Mouse (Mus musculus) kidney, embryonic 14.5 days (tissue): Measurements from ENCODE around the gene Ly6g6f. TPM values are rescaled to one million over a fixed set of nuclear protein-coding genes. Genes with fewer than 3 reads are reported as not detected.

ENCODE experiments used
- ATAC-seq: fragments of 200-750 bp; cut with Nextera tagmentation; 2 replicates; pipeline ENCODE4 v1.8.0; 2017; ENCODE audit warnings: moderate number of reproducible peaks, mild to moderate bottlenecking, moderate TSS enrichment, moderate library complexity; ENCODE audit not compliant: low FRiP score, low TSS enrichment
- H3K27ac ChIP-seq: fragments of 300-500 bp; sonication (generic); 2 replicates; pipeline ENCODE4 v1.5.1; 2014; ENCODE audit warnings: low read depth, mild to moderate bottlenecking, low read length, moderate library complexity, mixed read lengths
- H3K27me3 ChIP-seq: fragments of 300-500 bp; sonication (generic); 2 replicates; pipeline ENCODE4 v1.6.1; 2014; ENCODE audit warnings: mild to moderate bottlenecking, low read length; ENCODE audit not compliant: control insufficient read depth, insufficient read depth
- H3K36me3 ChIP-seq: fragments of 300-500 bp; sonication (generic); 2 replicates; pipeline ENCODE4 v1.6.1; 2014; ENCODE audit warnings: low read length, mixed read lengths; ENCODE audit not compliant: control insufficient read depth, insufficient read depth
- H3K4me1 ChIP-seq: fragments of 300-500 bp; sonication (generic); 2 replicates; pipeline ENCODE4 v1.6.1; 2014; ENCODE audit warnings: low read length, mixed read lengths; ENCODE audit not compliant: control insufficient read depth, insufficient read depth
- H3K4me2 ChIP-seq: fragments of 300-500 bp; sonication (generic); replicated peaks from 2 replicates; pipeline ENCODE4 v1.6.1; 2014; ENCODE audit warnings: low read depth, mild to moderate bottlenecking, low read length
- H3K4me3 ChIP-seq: fragments of 300-500 bp; sonication (generic); 2 replicates; pipeline ENCODE4 v1.5.1; 2014; ENCODE audit warnings: mild to moderate bottlenecking, low read length
- H3K9ac ChIP-seq: fragments of 300-500 bp; sonication (generic); 2 replicates; pipeline ENCODE4 v1.6.1; 2014; ENCODE audit warnings: low read depth, mild to moderate bottlenecking, low read length, moderate library complexity
- H3K9me3 ChIP-seq: fragments of 300-500 bp; sonication (generic); 2 replicates; pipeline ENCODE4 v1.6.1; 2016; ENCODE audit warnings: low read length; ENCODE audit not compliant: control insufficient read depth
- WGBS: fragments of 180-500 bp; shearing (Covaris S2); extraction: QIAGEN DNeasy Blood & Tissue Kit; methylation state at CpG from one replicate; pipeline ENCODE4 v1.1.7; 2014; 5-methylcytosine and 5-hydroxymethylcytosine counted together
- polyA plus RNA-seq: library from polyadenylated mRNA; unstranded; fragments of >200 nt; fragmentation: Nextera tagmentation; extraction: Ambion mirVana; gene quantifications from 2 replicates; pipeline ENCODE4 v1.2.1, GENCODE M21; 2014

Ly6g6f gene
- 0.31 and 0.34 TPM in 2 replicates for polyA plus RNA-seq

DNA sequence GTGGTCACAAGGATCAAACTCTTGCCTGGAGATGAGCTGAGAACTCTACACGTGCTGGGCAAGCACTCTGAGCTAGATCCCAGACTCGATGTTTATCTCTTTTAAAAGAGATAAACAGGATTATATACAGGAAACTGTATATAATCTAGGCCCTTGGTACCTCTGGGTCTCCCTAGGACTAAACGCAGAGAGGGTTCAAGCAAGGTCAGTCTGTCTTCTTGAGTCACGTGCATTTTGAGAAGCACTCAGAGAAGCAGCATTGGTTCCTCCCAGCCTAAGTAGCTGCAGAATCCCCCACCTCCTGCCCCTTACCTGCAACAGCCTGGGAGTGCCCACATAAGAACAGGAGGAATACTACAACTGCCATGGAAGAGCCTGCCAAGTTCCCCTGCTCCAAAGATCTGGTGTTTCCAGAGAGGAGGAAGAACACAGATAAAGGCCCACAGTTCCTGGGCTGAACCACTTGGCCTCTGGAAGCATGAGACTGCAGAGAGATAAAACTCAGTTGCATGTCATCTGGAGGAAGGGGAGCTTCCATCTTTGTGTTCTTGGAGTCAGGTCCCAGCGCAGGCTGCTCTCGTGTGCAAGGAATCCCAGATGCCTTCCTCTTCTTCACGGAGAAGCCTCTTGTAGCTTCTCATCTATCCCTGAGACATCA is at the start of gene Ly6g6f:
Ly6g6f (minus strand) TSS at position 403 of the 658 bp plus-strand sequence.
- Histone ChIP-seq H3K4me3 (no peak within 1 kb of the TSS), H3K27me3 (no peaks in the 10 kb centered on the region), H3K36me3 (no peaks in the 10 kb centered on the region), H3K9me3 (no peaks in the 10 kb centered on the region), H3K27ac (no peak within 1 kb of the TSS), H3K9ac (no peak within 1 kb of the TSS), H3K4me2 (no peak within 1 kb of the TSS), H3K4me1 (peaks cover 7% of the 10 kb centered on the region)
- no peak for ATAC-seq
- WGBS: 85% methylated on average over 7 of the region's 7 CpGs

DNA sequence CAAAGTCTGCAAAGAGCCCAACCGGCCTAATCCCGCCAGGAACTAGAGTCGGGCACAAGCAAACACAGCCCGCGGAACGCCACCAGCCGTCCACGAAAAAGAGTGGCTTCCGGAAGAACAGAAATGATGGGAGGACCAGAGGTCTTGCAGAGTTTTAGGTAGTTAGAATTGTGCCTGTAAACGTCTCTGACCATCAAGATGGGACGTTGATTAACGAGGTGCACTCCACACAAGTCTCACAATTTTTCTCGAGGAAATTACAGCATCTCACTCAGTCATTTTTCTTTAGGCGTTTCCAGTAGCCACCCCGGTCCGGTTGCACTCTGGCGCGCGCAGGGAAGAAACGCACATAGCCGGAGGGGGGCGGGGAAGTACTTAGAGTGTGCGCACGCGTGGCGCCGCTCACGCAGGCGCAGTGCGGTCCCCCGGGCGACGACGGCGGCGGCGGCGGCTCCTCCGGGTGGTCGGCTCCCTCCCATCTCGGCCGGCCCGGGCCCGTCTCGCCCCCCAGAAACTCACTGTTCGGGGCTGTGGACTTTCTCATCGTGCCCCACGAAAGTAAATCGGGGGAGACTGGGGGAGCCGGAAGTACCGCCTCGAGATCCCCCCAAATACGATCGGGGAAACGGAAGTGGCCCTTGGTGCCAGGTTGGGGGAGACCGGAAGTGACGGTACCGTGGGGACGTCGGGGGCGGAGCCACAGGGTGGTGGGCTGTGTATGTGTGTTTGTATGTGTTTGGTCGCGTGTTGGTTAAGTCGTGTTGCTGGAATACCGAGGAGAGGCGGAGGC is 49.6 kb upstream of the Ly6g6f start, which contains the start of gene Bag6:
Bag6 (plus strand) TSS at position 378 of the 790 bp plus-strand sequence.
- Histone ChIP-seq H3K4me1 (peaks cover 12% of the 10 kb centered on the region; the same call in 1 of the 2 replicates), H3K9ac (peak within 1 kb of the TSS; percentile 83), H3K36me3 (peaks cover 23% of the 10 kb centered on the region), H3K27me3 (no peaks in the 10 kb centered on the region), H3K4me2 (peak within 1 kb of the TSS; percentile 69), H3K4me3 (peak within 1 kb of the TSS; percentile 74), H3K27ac (peak within 1 kb of the TSS; percentile 93), H3K9me3 (no peaks in the 10 kb centered on the region)
- WGBS: under 1% methylated on average over 66 of the region's 66 CpGs
- peak; percentile 92 for ATAC-seq

DNA sequence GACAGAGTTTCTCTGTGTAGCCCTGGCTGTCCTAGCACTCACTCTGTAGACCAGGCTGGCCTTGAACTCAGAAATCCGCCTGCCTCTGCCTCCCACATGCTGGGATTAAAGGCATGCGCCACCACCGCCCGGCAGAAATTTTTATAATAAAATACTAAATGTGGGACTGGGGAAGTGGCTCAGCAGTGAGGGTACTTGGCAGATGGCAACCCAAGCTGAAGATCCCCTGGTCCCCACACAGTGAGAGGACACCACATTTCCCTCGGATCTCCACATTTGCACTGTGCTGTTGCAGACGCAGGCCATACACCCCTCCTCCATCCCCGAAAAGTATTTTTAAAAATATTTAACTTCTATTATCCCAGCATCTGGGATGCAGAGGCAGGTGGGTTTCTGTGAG is 48.1 kb upstream of the Ly6g6f start:
- Histone ChIP-seq H3K36me3 (peaks cover 9% of the 10 kb centered on the region), H3K4me2 (no peak overlapping the region), H3K4me3 (no peak overlapping the region), H3K27ac (no peak overlapping the region), H3K27me3 (no peaks in the 10 kb centered on the region), H3K4me1 (peaks cover 14% of the 10 kb centered on the region; the same call in 1 of the 2 replicates), H3K9ac (no peak overlapping the region), H3K9me3 (no peaks in the 10 kb centered on the region)
- WGBS: 95% methylated on average over 7 of the region's 7 CpGs
- ATAC-seq: no peak

DNA sequence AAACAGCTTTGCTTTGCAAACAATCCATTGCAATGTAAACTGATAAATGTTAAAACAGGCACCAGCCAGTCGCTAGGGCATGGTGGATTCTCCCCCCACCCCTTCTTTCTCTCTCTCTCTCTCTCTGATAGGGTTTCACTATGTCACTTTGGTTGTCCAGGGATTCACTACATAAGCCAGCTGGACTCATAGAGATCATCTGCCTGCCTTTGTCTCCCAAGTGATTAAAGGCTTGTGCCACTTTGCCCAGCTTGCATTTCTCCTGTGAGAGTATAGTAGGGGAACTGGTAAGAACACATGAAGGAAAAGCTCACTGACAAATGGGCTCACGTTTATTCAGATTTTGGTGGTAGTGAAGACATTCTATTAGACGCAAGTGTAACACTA is 46.8 kb upstream of the Ly6g6f start:
- Histone ChIP-seq H3K4me1 (peaks cover 22% of the 10 kb centered on the region; the same call in 1 of the 2 replicates), H3K27ac (peak overlapping the region; percentile 24; the same call in 1 of the 2 replicates), H3K4me2 (no peak overlapping the region), H3K4me3 (no peak overlapping the region), H3K36me3 (peaks cover 8% of the 10 kb centered on the region; the same call in 1 of the 2 replicates), H3K27me3 (no peaks in the 10 kb centered on the region), H3K9me3 (no peaks in the 10 kb centered on the region), H3K9ac (no peak overlapping the region)
- 46% methylated on average over 3 of the region's 3 CpGs for WGBS
- ATAC-seq: no peak

DNA sequence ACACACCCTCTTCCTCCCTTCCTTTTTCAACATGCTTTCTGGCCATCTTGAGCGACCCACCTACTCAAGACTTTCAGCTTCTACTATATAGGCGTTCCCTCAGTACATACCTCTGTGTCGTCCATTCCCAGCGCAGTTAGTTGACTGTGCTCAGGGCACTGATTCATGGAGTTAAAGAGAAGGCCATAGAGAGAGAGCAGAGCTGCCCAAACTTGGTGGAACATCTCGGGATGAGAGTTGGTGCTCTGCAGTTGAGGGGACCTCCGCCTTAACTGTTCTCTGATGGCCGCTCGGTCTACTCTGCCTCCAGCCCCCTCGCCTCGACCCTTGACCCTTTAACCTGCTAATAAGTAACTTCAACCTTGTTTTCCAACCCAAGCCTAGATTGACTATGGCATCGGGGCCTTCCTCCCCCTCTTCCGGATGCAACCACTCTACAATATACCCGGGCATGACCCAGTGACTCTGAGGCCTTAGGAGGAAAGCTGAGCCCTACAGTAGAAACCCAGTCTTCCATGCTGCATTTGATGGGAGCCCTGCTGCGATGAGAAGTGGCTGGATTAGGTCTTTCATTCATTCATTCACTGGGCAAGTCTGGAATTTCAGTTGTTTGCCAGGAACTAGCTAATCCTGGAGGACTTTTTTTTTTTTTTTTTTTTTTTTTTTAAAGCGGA is 46.2 kb upstream of the Ly6g6f start, which contains the start of gene Apom:
Apom (minus strand) TSS at position 551 of the 674 bp plus-strand sequence.
- Histone ChIP-seq H3K4me2 (no peak within 1 kb of the TSS), H3K9me3 (no peaks in the 10 kb centered on the region), H3K9ac (no peak within 1 kb of the TSS), H3K36me3 (peaks cover 8% of the 10 kb centered on the region; the same call in 1 of the 2 replicates), H3K27ac (peak within 1 kb of the TSS; percentile 51; the same call in 1 of the 2 replicates), H3K27me3 (no peaks in the 10 kb centered on the region), H3K4me1 (peaks cover 25% of the 10 kb centered on the region; the same call in 1 of the 2 replicates), H3K4me3 (no peak within 1 kb of the TSS)
- WGBS: 61% methylated on average over 15 of the region's 15 CpGs
- ATAC-seq: no peak

DNA sequence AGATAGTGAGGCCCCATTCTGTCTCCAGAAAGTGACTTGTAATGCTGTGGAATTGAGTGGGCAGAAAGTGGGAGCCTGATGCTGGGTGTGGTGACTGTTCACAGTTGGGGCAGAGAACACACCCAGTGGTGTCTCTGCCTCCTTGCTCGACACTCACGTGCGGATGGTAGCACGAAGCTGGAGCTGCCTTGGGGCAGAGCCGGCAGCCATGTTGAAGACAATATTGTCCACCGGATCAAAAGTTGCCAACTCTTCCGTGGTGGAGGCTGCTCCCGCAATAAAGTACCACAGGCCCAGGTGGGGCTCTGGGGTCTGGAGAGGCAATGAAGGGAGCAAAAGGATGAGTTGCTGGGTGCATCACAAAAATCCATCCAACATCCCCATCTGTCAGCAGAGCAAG is 45.6 kb upstream of the Ly6g6f start:
- Histone ChIP-seq H3K9me3 (no peaks in the 10 kb centered on the region), H3K4me1 (peaks cover 22% of the 10 kb centered on the region; the same call in 1 of the 2 replicates), H3K27me3 (no peaks in the 10 kb centered on the region), H3K4me3 (no peak overlapping the region), H3K4me2 (no peak overlapping the region), H3K36me3 (peaks cover 8% of the 10 kb centered on the region; the same call in 1 of the 2 replicates), H3K9ac (no peak overlapping the region), H3K27ac (no peak overlapping the region)
- 88% methylated on average over 8 of the region's 8 CpGs for WGBS
- no peak for ATAC-seq

DNA sequence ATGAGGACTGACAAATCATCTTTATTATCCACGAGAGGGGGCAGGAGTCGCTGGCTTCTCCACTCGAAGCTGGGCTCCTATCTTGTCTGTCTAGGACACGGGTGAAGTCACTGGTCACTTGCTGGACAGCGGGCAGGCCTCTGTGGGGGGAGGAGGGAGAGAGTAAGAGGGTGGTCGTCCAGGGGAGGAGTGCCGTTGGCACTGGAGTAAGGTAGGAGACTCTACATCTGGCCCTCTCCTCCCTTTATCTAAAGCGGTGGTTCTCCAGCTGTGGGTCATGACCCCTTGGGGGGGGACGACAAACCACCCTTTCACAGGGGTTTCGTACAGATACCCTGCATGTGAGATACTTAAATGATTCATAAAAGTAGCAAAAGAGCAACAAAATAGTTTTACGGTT is 43.6 kb upstream of the Ly6g6f start:
- Histone ChIP-seq H3K27me3 (no peaks in the 10 kb centered on the region), H3K4me3 (no peak overlapping the region), H3K27ac (no peak overlapping the region), H3K9me3 (no peaks in the 10 kb centered on the region), H3K4me2 (no peak overlapping the region), H3K9ac (no peak overlapping the region), H3K4me1 (peaks cover 26% of the 10 kb centered on the region; the same call in 1 of the 2 replicates), H3K36me3 (peaks cover 12% of the 10 kb centered on the region; the same call in 1 of the 2 replicates)
- 46% methylated on average over 11 of the region's 11 CpGs for WGBS
- no peak for ATAC-seq

DNA sequence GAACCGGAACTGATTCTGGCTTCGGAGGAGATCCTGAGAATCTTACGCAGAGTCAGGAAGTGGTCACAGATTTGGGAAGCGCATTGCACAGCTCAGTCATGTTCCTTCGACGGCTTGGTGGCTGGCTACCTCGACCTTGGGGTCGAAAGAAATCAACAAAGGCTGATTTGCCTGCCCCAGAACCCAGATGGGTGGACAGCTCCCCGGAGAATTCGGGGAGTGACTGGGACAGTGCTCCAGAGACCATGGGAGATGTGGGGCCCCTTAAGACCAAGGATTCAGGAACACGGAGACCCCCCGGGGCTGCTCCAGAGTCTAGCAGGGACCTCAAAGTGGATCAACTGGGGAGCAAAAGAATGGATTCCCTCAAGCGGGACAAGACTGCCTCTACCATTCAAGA is 41.6 kb upstream of the Ly6g6f start:
- Histone ChIP-seq H3K9me3 (no peaks in the 10 kb centered on the region), H3K9ac (peak overlapping the region; percentile 86; the same call in 1 of the 2 replicates), H3K27me3 (no peaks in the 10 kb centered on the region), H3K27ac (peak overlapping the region; percentile 82; the same call in 1 of the 2 replicates), H3K36me3 (peaks cover 17% of the 10 kb centered on the region; the same call in 1 of the 2 replicates), H3K4me3 (peak overlapping the region; percentile 70), H3K4me1 (peaks cover 33% of the 10 kb centered on the region; the same call in 1 of the 2 replicates), H3K4me2 (peak overlapping the region; percentile 80)
- 67% methylated on average over 13 of the region's 13 CpGs for WGBS
- no peak for ATAC-seq
